Mouse (Mus musculus) sigmoid colon, adult 10 weeks (tissue): ENCODE results near the gene Ndufa4l2. TPM values are rescaled to one million over a fixed set of nuclear protein-coding genes. Genes with fewer than 3 reads are reported as not detected.

ENCODE experiments used
- polyA plus RNA-seq: library from polyadenylated mRNA; stranded (reverse); fragments of 350-450 nt; fragmentation: Illumina TruSeq; extraction: RNeasy Lipid Tissue Mini Kit (QIAGEN cat#74804); gene quantifications from one replicate; pipeline ENCODE4 v1.2.3, GENCODE M21; 2014; ENCODE audit warnings: low read depth, low replicate concordance

Gene Ndufa4l2
- polyA plus RNA-seq, result not detected

GRCm38 (mm10) chr10:127514764-127515163, at the start of gene Ndufa4l2:
Gene Ndufa4l2 (plus strand): TSS chr10:127514967.

GRCm38 (mm10) chr10:127500894-127501893, 13.6 kb upstream of the Ndufa4l2 start, which contains the start of gene Stac3:
Gene Stac3 (plus strand): TSS chr10:127501686.

GRCm38 (mm10) chr10:127522088-127522581, 7.4 kb downstream of the Ndufa4l2 start, which contains the start of gene Shmt2:
Gene Shmt2 (minus strand): TSS chr10:127522444.

GRCm38 (mm10) chr10:127534036-127534928, 19.5 kb downstream of the Ndufa4l2 start, which contains the start of gene Nxph4:
Gene Nxph4 (minus strand): TSS chr10:127534559.

Other genes with a start within 250 kb of the Ndufa4l2 start
- gene Dctn2, start 248.6 kb upstream of the Ndufa4l2 start, polyA plus RNA-seq, result 26.7 TPM
- 3.3 TPM for gene Mbd6, start 225.9 kb upstream of the Ndufa4l2 start, polyA plus RNA-seq
- 5.4 TPM for gene Mars, start 203.2 kb upstream of the Ndufa4l2 start, polyA plus RNA-seq
- 0.41 TPM for gene Arhgap9, start 193.0 kb upstream of the Ndufa4l2 start, polyA plus RNA-seq
- gene Gli1, start 173.0 kb upstream of the Ndufa4l2 start, polyA plus RNA-seq, result 0.38 TPM
- gene Inhbe, start 160.6 kb upstream of the Ndufa4l2 start, polyA plus RNA-seq, result not detected
- not detected for gene Inhbc, start 144.5 kb upstream of the Ndufa4l2 start, polyA plus RNA-seq
- 192 TPM for gene R3hdm2, start 134.6 kb upstream of the Ndufa4l2 start, polyA plus RNA-seq
- gene Stac3, start 13.3 kb upstream of the Ndufa4l2 start, polyA plus RNA-seq, result not detected
- 0.91 TPM for gene Shmt2, start 7.5 kb downstream of the Ndufa4l2 start, polyA plus RNA-seq
- gene Nxph4, start 19.6 kb downstream of the Ndufa4l2 start, polyA plus RNA-seq, result not detected
- 2.3 TPM for gene Lrp1, start 106.2 kb downstream of the Ndufa4l2 start, polyA plus RNA-seq
- 34.2 TPM for gene Stat6, start 128.0 kb downstream of the Ndufa4l2 start, polyA plus RNA-seq
- 10.6 TPM for gene Nemp1, start 151.9 kb downstream of the Ndufa4l2 start, polyA plus RNA-seq
- gene Nab2, start 153.6 kb downstream of the Ndufa4l2 start, polyA plus RNA-seq, result 0.35 TPM
- gene Myo1a, start 190.2 kb downstream of the Ndufa4l2 start, polyA plus RNA-seq, result 74.7 TPM
- not detected for gene Tac2, start 209.5 kb downstream of the Ndufa4l2 start, polyA plus RNA-seq
- 4.1 TPM for gene Zbtb39, start 224.6 kb downstream of the Ndufa4l2 start, polyA plus RNA-seq
- gene Gpr182, start 236.8 kb downstream of the Ndufa4l2 start, polyA plus RNA-seq, result 0.09 TPM
- 1.2 TPM for gene Rdh1, start 244.8 kb downstream of the Ndufa4l2 start, polyA plus RNA-seq
- gene Rdh16f1, start 244.8 kb downstream of the Ndufa4l2 start, polyA plus RNA-seq, result not detected